Mouse (Mus musculus): Measurements from ENCODE around the gene Slc6a1. TPM values are rescaled to one million over a fixed set of nuclear protein-coding genes. Genes with fewer than 3 reads are reported as not detected.

The Slc6a1 gene
- total RNA-seq (2015) (not detected in 2 replicates), total RNA-seq (2017) (not detected in 2 replicates)

GRCm38 (mm10) chr6:114282469-114283277 lies at the start of gene Slc6a1:
Gene Slc6a1, plus strand, starts transcription at chr6:114282635.
- ATAC-seq (replicated peaks; ENCODE audit: poor library complexity), result peak; percentile 55

- no peak for ATAC-seq (replicated peaks; ENCODE audit: poor library complexity)
Measured at GRCm38 (mm10) chr6:114238892-114239644, 43.4 kb upstream of the Slc6a1 start.

GRCm38 (mm10) chr6:114245665-114246064 lies 36.8 kb upstream of the Slc6a1 start:
- ATAC-seq (replicated peaks; ENCODE audit: poor library complexity), result no peak

- ATAC-seq (replicated peaks; ENCODE audit: poor library complexity), result peak; percentile 70
Measured at GRCm38 (mm10) chr6:114250311-114250710, 32.1 kb upstream of the Slc6a1 start.

- ATAC-seq (replicated peaks; ENCODE audit: poor library complexity), result no peak
Measured at GRCm38 (mm10) chr6:114254927-114255326, 27.5 kb upstream of the Slc6a1 start.

- ATAC-seq (replicated peaks; ENCODE audit: poor library complexity), result no peak
Measured at GRCm38 (mm10) chr6:114257762-114258361, 24.6 kb upstream of the Slc6a1 start.

- ATAC-seq (replicated peaks; ENCODE audit: poor library complexity), result no peak
Measured at GRCm38 (mm10) chr6:114258661-114259193, 23.7 kb upstream of the Slc6a1 start.

GRCm38 (mm10) chr6:114261609-114262008 lies 20.8 kb upstream of the Slc6a1 start:
- ATAC-seq (replicated peaks; ENCODE audit: poor library complexity), result no peak

GRCm38 (mm10) chr6:114264010-114264409 lies 18.4 kb upstream of the Slc6a1 start:
- ATAC-seq (replicated peaks; ENCODE audit: poor library complexity), result no peak

- ATAC-seq (replicated peaks; ENCODE audit: poor library complexity), result no peak
Measured at GRCm38 (mm10) chr6:114264426-114264825, 18.0 kb upstream of the Slc6a1 start.

GRCm38 (mm10) chr6:114266273-114266672 lies 16.2 kb upstream of the Slc6a1 start:
- no peak for ATAC-seq (replicated peaks; ENCODE audit: poor library complexity)

- no peak for ATAC-seq (replicated peaks; ENCODE audit: poor library complexity)
Measured at GRCm38 (mm10) chr6:114267979-114268378, 14.5 kb upstream of the Slc6a1 start.

- no peak for ATAC-seq (replicated peaks; ENCODE audit: poor library complexity)
Measured at GRCm38 (mm10) chr6:114269589-114269988, 12.8 kb upstream of the Slc6a1 start.

GRCm38 (mm10) chr6:114270799-114271198 lies 11.6 kb upstream of the Slc6a1 start:
- no peak for ATAC-seq (replicated peaks; ENCODE audit: poor library complexity)

GRCm38 (mm10) chr6:114272279-114272678 lies 10.2 kb upstream of the Slc6a1 start:
- no peak for ATAC-seq (replicated peaks; ENCODE audit: poor library complexity)

GRCm38 (mm10) chr6:114273997-114274728 lies 8.3 kb upstream of the Slc6a1 start:
- ATAC-seq (replicated peaks; ENCODE audit: poor library complexity), result no peak

- no peak for ATAC-seq (replicated peaks; ENCODE audit: poor library complexity)
Measured at GRCm38 (mm10) chr6:114275800-114276199, 6.6 kb upstream of the Slc6a1 start.

- no peak for ATAC-seq (replicated peaks; ENCODE audit: poor library complexity)
Measured at GRCm38 (mm10) chr6:114283278-114283770, 889 bp downstream of the Slc6a1 start.

- no peak for ATAC-seq (replicated peaks; ENCODE audit: poor library complexity)
Measured at GRCm38 (mm10) chr6:114283927-114284703, 1.7 kb downstream of the Slc6a1 start.

- no peak for ATAC-seq (replicated peaks; ENCODE audit: poor library complexity)
Measured at GRCm38 (mm10) chr6:114285424-114285823, 3.0 kb downstream of the Slc6a1 start.
